Mouse (Mus musculus): ENCODE results near the gene Thada. TPM values are rescaled to one million over a fixed set of nuclear protein-coding genes. Genes with fewer than 3 reads are reported as not detected.

Gene Thada
- total and polyA plus RNA-seq, 3 experiments, result 17.3 to 26.7 (median 22.2) TPM

GRCm38 (mm10) chr17:84510355-84510754, 44.4 kb upstream of the Thada start (continued):
- TF ChIP-seq UBTF (IDR thresholded peaks at IDR 0.05; ENCODE audit: low read depth, low read length), result no peak
- TF ChIP-seq CTCF (conservative IDR thresholded peaks at IDR 0.05 in 1 of 2, IDR thresholded peaks at IDR 0.05 in 1 of 2; ENCODE audit: low read depth in 2 of 2, low read length in 2 of 2), result no peak
- TF ChIP-seq MXI1 (IDR thresholded peaks at IDR 0.05; ENCODE audit: low read depth, low read length), result no peak
- 0 out of 2 replicates have a peak, but pooled peaks have one; percentile 33 for TF ChIP-seq HCFC1 (IDR thresholded peaks at IDR 0.05; ENCODE audit: low read depth, low read length)
- TF ChIP-seq NELFE (IDR thresholded peaks at IDR 0.05; ENCODE audit: low read depth, low read length), result no peak
- TF ChIP-seq ELF1 (IDR thresholded peaks at IDR 0.05; ENCODE audit: low read depth, low read length), result peak; percentile 47; the same call in 1 of the 2 replicates
- TF ChIP-seq GABPA (IDR thresholded peaks at IDR 0.05; ENCODE audit: insufficient replicate concordance, low read depth, low read length), result no peak
- no peak for TF ChIP-seq PAX5 (IDR thresholded peaks at IDR 0.05; ENCODE audit: low read length)
- peak; percentile 58 for TF ChIP-seq MAX (IDR thresholded peaks at IDR 0.05; ENCODE audit: low read length)
- TF ChIP-seq ZMIZ1 (IDR thresholded peaks at IDR 0.05; ENCODE audit: low read depth, low read length), result no peak
- TF ChIP-seq ZNF384 (IDR thresholded peaks at IDR 0.05; ENCODE audit: low read depth, low read length), result 0 out of 2 replicates have a peak, but pooled peaks have one; percentile 47

- no peak for DNase-seq (ENCODE audit: extremely low read depth)
- no peaks in the 10 kb centered on the region for H3K79me2 ChIP-seq (replicated peaks; ENCODE audit: control insufficient read depth, extremely low read depth, insufficient read depth, poor library complexity, severe bottlenecking)
- peaks cover 9 to 25% of the 10 kb centered on the region in 2 experiments for H3K4me1 ChIP-seq (ENCODE audit: control insufficient read depth in 1 of 2, insufficient read depth in 2 of 2)
- dilution Hi-C loops (cut with MboI; ENCODE audit: extremely low pct_ligation_motif_present, extremely low pct_unique_long_range_greater_than_20kb, low sequenced_read_pairs) (no loop called here), in situ Hi-C loops (cut with MboI; ENCODE audit: low pct_ligation_motif_present, low pct_unique_long_range_greater_than_20kb, low sequenced_read_pairs) (no loop called here)
- H3K4me3 ChIP-seq (replicated peaks in 1 of 3; ENCODE audit: low read depth in 2 of 3, low read length in 2 of 3, poor library complexity in 1 of 3), result no peak overlapping the region
- no peak overlapping the region for H3K4me2 ChIP-seq (ENCODE audit: insufficient read depth, low read depth, poor library complexity, severe bottlenecking)
- H3K27me3 ChIP-seq (replicated peaks), result no peaks in the 10 kb centered on the region
- no peaks in the 10 kb centered on the region for H3K36me3 ChIP-seq (replicated peaks in 1 of 2; ENCODE audit: control insufficient read depth in 1 of 2, insufficient read depth in 1 of 2, low read length in 1 of 2)
- no peaks in the 10 kb centered on the region for H3K9me3 ChIP-seq (replicated peaks; ENCODE audit: low read length)
- TF ChIP-seq NRF1 (IDR thresholded peaks at IDR 0.05; ENCODE audit: low read depth, low read length) (no peak), ETS1 (conservative IDR thresholded peaks at IDR 0.05; ENCODE audit: low read depth, low read length) (no peak), USF2 (conservative IDR thresholded peaks at IDR 0.05; ENCODE audit: low read depth, low read length) (no peak), RAD21 (IDR thresholded peaks at IDR 0.05; ENCODE audit: low read depth, low read length) (no peak), CHD2 (IDR thresholded peaks at IDR 0.05; ENCODE audit: low read length) (no peak), MAZ (IDR thresholded peaks at IDR 0.05; ENCODE audit: low read depth, low read length) (no peak), USF1 (IDR thresholded peaks at IDR 0.05; ENCODE audit: low read depth, low read length) (no peak), RCOR1 (conservative IDR thresholded peaks at IDR 0.05; ENCODE audit: low read depth, low read length) (no peak), ZKSCAN1 (IDR thresholded peaks at IDR 0.05; ENCODE audit: borderline replicate concordance, low read depth, low read length) (no peak), TCF12 (IDR thresholded peaks at IDR 0.05; ENCODE audit: low read depth, low read length) (no peak), MYC (IDR thresholded peaks at IDR 0.05; ENCODE audit: low read depth, low read length) (no peak), CHD1 (IDR thresholded peaks at IDR 0.05; ENCODE audit: low read depth, low read length) (no peak)
- H3K27ac ChIP-seq (ENCODE audit: insufficient read depth, low read depth), result no peak overlapping the region
- H3K9ac ChIP-seq (ENCODE audit: insufficient read depth, low read depth), result no peak overlapping the region
These were observed 43.2 kb upstream of the Thada start for GRCm38 (mm10) chr17:84509176-84509575.

All from CH12.LX (cell line).